Mouse (Mus musculus) adrenal gland, postnatal 25 days (tissue): Measurements from ENCODE around the gene Taco1. TPM values are rescaled to one million over a fixed set of nuclear protein-coding genes. Genes with fewer than 3 reads are reported as not detected.
"Not testable (repeated sequence)": the region's sequence is repeated elsewhere in the genome, so short reads cannot be mapped to it uniquely, and the experiment has no call there.

Experiments
- DNase-seq: peaks from one replicate; pipeline ENCODE4 v3.0.0; 2021; ENCODE audit warnings: mixed read lengths
- long read RNA-seq: library from polyadenylated mRNA; stranded (forward); transcript quantifications from one replicate; pipeline ENCODE4 v2.0.0, GENCODE M21; 2021
- total RNA-seq: library from RNA; stranded (reverse); gene quantifications from 2 replicates; pipeline ENCODE4 v1.2.3, GENCODE M21; 2021

The Taco1 gene
- 28.5 and 36.0 TPM in 2 replicates for total RNA-seq
- long read RNA-seq, transcript Taco1-201 (5 exons, 1,383 nt) = major isoform, 21 of 24 reads
- long read RNA-seq, partial matches to known transcripts = 2 of 24 reads
- long read RNA-seq, other reads (novel, unspliced or antisense) = 1 of 24 reads

GRCm38 (mm10) chr11:106065923-106066571 is at the start of gene Taco1:
Gene Taco1, plus strand, starts transcription at chr11:106066061.
- DNase-seq = peak; percentile 95

GRCm38 (mm10) chr11:106016440-106016839 is 49.4 kb upstream of the Taco1 start:
- no peak for DNase-seq

DNA sequence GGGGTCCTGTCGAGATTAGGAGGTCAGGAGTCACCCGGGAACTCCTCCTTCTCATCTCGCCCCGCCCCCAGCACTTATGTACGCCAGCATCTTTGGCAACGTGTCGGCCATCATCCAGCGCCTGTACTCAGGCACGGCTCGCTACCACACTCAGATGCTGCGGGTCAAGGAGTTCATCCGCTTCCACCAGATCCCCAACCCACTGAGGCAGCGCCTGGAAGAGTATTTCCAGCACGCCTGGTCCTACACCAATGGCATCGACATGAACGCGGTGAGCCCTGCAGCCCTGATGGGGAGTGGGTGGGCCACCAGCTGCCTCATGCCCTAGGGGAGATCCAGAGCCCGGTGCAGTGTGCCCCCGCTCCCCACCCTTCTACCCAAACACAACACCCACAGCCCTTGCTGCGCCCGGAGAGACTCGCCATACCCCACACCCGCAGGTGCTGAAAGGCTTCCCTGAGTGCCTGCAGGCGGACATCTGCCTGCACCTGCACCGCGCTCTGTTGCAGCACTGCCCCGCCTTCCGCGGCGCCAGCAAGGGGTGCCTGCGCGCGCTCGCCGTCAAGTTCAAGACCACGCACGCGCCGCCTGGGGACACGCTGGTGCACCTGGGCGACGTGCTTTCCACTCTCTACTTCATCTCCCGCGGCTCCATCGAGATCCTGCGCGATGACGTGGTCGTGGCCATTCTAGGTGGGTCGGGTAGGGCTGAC is 45.7 kb upstream of the Taco1 start:
- DNase-seq = no peak

DNA sequence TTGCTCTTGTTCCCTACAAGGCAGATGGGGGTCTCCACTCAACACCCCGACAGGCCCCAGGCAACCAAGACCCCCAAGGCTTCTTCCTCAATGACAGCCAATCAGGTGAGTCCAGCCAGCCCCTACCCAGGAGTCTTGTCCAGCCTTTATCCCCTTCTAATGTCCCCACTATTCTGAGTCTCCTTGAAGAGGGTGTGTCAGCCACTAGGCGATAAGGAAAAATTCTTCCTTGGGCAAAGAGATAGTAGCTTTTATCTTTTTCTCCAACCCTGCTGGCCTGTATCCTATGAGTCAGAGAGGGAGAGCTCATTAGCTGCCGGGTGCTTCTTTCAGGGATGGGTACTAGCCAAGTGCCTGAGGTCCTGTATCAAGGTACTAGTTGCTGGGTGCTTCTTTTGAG is 40.1 kb upstream of the Taco1 start:
- no peak for DNase-seq

GRCm38 (mm10) chr11:106026465-106027151 is 39.3 kb upstream of the Taco1 start:
- peak; percentile 64 for DNase-seq

- no peak for DNase-seq
Measured at GRCm38 (mm10) chr11:106027607-106028006, 38.3 kb upstream of the Taco1 start.

DNA sequence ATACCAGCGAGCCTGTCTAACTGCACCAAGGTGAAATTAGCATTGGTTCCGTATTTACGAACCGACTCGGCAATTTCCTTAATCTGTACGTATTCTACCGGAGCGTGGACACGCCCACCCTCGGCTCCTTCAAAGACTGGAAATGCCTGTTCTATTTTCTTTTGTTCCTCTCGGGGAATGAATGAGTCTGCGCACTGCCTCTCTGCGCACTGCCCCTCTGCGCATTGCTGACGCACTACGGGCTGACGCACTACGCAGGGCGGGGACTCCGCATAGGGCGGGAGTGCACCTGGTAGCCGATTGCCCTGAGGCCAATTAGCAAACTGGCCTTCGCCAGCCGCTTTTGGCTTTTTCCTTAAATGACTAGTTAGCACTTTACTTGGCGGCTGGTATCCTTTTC is 33.8 kb upstream of the Taco1 start:
- DNase-seq = not testable (repeated sequence)

- DNase-seq = no peak
Measured at GRCm38 (mm10) chr11:106033491-106033919, 32.4 kb upstream of the Taco1 start.

GRCm38 (mm10) chr11:106034986-106035385 is 30.9 kb upstream of the Taco1 start:
- no peak for DNase-seq

DNA sequence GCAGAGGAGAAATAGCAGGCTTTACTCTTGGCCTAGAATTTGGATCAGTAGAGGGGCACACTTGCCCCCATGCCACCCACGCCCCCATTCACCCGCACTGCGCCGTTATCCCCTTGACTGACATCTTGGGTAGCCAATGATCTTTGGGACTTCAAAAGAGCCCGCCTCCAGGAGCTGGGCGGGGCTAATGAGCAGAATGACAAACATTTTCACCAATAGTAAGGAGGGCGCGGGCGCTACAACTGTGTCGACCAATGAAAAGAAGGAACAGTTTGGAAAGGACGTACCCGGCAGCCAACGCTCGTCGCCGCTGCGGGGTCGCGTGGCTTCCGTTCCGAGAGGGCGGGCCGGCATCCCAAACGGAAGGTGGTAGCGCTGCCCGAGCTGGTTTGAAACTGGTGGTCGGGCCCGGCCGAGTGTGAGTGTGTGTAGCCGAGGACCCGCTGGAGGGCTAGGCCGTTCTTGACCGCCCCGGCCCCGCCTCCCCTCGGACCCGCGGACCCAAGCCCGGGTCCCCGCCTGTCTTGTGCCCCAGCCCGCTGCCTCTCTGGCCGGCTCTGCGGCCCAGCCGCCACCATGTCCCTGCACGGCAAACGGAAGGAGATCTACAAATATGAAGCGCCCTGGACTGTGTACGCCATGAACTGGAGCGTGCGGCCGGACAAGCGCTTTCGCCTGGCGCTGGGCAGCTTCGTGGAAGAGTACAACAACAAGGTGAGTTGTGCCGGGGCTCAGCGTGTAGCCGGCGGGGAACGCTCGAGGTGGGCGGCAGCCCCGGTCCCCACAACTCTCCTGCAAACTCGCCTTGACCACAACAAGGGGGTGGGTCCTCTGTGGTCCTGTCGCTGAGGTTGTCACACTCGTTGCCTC is 29.1 kb upstream of the Taco1 start, which contains the start of gene Dcaf7:
Gene Dcaf7 (plus strand): TSS at position 325 of the 870 bp plus-strand sequence.
- DNase-seq = peak; percentile 94

DNA sequence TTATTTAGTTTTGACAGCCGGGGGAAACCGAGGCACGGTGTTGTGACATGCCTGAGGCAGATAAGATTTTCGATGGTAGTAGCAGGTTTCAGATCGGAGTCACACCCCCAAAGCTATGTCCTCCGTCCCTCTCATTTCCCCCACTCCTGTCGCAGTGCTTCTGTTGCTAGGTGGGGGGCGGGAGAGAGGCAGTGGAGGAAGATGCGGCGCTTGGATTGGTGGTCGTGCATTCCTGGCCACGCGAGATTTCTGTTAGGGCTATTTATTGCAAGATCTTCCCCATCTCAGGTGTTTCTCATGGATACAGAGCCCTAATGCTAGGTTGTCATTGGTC is 28.5 kb upstream of the Taco1 start:
- no peak for DNase-seq

GRCm38 (mm10) chr11:106044349-106044748 is 21.5 kb upstream of the Taco1 start:
- no peak for DNase-seq

DNA sequence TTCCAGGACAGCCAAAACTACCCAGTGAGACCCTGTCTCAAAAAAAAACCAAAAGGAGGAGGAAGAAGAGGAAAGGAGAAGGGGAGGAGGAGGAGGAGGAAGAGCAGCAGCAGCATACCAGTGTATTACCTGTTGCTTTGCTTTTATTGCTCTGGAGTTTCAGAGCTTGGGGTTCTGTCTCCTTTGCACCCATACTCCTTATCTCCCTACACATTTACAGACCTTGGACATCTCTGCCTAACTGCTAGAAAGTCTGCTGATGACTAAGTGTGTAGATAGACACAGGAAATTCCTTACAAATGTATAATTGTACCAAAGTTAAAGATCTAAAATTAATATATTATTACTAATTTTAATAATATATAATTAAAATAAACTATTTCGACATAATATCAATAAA is 20.6 kb upstream of the Taco1 start:
- DNase-seq = no peak

DNA sequence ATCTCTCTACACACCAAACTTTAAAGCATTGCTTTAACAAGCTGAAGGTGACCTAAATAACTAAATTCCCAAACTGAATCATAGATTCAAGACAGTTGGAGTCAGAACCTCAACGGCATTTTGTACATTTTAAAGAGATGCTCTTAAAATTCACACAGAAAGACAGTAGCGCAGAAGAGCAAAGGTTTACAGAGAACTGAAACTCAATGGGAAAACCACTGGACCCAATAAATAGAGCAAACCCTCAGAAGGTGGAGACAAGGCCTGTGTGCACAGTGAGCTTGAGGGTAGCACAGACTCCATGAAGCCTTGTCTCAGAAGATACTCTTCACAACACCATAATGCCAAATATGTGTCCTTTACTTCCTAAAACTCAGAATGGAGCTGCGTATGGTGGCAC is 20.1 kb upstream of the Taco1 start:
- DNase-seq = no peak

- no peak for DNase-seq
Measured at GRCm38 (mm10) chr11:106046584-106046983, 19.3 kb upstream of the Taco1 start.

GRCm38 (mm10) chr11:106053921-106054320 is 11.9 kb upstream of the Taco1 start:
- no peak for DNase-seq

DNA sequence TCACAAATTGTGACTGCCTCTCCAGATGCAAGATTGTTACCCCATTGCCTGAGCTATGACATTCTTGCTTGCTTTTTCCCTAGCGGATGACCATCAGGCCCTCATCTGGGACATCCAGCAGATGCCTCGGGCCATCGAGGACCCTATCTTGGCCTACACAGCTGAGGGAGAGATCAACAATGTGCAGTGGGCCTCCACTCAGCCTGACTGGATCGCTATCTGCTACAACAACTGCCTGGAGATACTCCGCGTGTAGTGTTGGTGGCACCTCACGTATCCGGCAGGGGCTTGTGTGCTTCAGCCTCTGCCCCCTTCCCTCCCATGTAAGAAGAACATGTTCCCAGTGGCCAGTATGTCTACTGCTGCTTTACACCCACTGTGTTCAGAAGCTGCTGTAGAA is 11.3 kb upstream of the Taco1 start:
- DNase-seq = no peak

GRCm38 (mm10) chr11:106055341-106055740 is 10.5 kb upstream of the Taco1 start:
- DNase-seq = no peak

DNA sequence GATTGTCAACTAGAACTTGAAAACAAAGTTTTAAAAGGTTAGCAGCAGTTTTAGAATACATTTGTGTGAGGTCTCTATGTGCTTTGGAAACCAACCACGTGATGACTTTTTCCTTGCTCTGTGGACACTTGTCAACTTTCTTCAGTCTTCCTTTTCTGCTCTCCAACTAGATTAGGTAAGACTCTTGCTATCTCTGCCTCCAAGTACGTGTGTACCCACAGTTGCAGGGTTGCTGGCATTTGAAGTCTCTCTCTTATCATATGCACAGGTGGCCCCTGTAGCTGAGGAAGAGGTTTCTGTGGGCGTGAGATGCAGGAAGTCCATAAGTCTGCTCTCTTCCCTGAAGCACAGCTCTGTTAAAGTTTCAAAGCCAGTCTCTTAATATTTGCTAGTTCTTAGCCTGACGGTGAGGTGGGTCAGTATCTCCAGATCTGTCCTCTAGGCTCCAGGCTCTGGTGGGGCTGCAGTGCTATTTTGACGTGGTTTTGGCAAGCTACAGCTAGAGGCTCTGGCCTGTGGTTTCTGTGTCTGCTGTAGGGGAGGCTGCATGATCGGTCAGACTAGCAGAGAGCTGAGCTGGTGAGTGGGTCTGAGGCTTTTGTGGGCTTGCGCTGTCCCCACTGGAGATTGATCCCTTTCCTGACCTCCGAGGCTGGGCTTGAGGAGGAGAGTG is 8.9 kb upstream of the Taco1 start:
- no peak for DNase-seq

DNA sequence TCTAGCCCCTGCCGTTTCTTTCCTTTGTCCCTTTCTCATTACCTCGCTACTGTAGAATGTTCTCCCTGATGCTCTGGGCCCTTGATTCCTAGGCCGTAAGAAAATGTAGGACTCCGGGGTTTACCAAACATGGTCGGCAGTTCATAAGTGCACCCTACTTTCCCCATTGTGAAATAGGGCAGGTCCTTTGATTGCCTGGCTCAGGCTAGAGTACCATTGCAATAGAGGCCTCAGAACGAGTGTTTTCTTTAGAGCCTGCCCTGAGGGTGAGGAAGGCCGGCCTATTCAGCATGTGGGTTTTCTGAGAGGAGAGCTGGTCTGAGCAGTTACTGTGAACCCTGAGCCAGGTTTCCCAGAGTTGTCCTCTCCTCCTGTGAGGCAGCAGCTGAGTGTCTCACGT is 7.8 kb upstream of the Taco1 start:
- DNase-seq = no peak

GRCm38 (mm10) chr11:106060549-106060948 is 5.3 kb upstream of the Taco1 start:
- DNase-seq = no peak

DNA sequence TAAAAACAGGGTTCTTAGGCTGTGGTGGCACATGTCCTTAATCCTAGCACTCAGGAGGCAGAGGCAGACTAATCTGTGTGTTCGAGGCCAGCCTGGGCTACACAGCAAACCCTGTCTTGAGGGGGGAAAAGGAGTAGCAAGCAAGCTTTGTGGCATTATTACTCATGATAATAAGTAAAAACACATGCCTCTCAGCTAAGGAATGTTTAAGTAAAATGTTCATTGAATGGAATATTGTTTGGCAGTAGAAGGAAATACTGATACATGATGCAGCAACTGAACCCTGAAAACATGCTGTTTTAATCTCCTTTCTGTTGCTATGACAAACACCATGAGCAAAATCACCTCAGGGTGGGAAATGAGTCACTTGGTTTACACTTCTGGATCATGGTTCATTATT is 4.5 kb upstream of the Taco1 start:
- no peak for DNase-seq
